Mouse (Mus musculus) liver (tissue): ENCODE measurements at regions not wholly inside any gene's neighbourhood (a gene's known extent, or its start where the extent isn't known, plus 50 kb on each side); places are given as distances from the start of the nearest gene placed in this dataset.
A peak's percentile ranks its signal among the peaks of the same experiment; 100 is the strongest.

ENCODE experiments used
- DNase-seq: peaks from one replicate; pipeline ENCODE4 v3.0.0-alpha.2; 2020; ENCODE audit warnings: mixed read lengths

DNA sequence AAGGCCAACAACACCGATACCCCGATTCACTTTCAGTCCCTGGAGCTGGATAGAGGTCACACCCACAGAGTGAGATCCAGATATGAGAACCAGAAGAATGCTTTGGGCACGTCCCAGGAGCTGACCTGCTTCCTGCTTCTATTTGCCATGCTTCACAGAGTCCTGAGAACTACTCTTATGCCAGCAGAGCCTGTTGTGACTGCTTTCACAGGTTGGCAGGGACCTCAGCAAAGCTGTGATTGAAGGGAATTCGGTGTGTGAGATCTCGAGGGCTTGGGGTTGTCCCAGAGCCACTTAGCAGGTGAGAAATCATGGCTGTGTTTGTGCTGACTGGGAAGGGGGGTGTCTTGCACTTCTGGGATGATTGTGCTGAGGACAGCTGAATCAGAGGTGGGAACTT lies 197.5 kb upstream of the Kif2a start:
- DNase-seq: no peak

DNA sequence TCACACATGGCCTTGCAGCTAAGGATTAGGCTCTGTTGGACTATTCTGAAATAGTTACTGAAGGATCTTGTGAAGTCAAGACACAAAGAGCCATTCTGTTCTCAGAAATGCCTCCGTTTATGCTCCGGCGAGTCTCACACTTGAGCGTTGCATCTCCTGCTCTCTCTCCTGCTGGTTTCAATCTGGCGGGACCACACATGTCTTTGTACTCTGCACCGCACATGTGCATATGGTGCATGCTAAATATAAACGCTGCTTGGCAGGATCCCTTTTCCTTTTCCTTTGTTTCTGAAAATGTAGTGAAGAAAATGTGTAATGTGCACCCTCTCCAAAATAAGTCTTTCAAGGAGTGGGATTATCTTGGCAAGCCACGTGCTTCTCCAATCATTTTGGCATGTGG lies 196.4 kb upstream of the Kif2a start:
- no peak for DNase-seq

DNA sequence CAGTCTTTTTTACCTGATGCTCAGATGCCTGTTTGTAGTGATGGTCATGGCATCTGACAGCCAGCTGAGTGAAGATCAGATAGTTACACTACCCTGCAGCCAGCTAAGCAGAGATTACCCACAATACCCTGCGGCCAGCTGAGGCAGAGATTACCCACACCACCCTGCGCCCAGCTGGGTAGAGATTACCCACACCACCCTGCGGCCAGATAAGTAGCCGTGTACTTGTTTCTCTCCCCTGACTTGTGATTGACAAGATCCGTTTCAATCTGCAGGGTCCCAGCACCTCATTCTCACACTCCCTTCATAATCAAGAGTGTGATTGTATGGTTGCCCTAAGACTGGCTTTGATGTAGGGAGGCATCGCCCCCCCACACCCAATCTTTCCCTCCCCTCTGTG lies 195.9 kb upstream of the Kif2a start:
- DNase-seq: no peak

DNA sequence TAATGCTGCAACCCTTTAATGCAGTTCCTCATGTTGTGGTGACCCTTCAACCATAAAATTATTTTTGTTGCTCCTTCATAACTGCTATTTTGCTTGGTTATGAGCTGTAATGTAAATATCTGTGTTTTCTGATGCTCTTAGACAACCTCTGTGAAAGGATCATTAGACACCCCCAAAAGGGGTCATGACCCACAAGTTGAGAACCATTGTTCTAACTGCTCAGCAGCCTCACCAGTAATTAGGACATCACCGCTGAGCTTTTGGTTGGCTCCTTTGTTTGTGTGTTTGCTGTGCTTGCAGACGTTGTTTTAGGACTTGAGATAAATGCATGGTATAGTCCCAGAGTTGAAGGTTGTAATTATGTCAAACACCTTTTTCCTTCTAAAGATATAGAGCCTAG lies 191.4 kb upstream of the Kif2a start:
- no peak for DNase-seq

DNA sequence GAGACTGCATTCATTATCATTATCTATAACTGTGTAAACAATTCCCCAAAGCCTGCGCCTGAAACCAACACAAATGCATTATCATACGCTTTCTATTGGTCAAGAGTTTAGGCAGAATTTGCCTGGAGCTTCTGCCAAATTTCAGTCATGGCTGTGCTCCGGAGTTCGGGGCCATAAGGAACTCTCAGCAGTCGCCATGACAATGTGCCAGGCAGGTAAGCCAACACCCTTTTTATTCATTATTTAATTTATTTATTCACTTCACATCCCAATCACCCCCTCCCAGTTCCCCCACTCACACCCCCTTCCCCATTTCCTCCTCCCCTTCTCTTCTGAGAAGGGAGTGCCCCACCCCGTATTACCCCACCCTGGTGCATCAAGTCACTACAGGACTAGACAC lies 188.8 kb upstream of the Kif2a start:
- DNase-seq: no peak

DNA sequence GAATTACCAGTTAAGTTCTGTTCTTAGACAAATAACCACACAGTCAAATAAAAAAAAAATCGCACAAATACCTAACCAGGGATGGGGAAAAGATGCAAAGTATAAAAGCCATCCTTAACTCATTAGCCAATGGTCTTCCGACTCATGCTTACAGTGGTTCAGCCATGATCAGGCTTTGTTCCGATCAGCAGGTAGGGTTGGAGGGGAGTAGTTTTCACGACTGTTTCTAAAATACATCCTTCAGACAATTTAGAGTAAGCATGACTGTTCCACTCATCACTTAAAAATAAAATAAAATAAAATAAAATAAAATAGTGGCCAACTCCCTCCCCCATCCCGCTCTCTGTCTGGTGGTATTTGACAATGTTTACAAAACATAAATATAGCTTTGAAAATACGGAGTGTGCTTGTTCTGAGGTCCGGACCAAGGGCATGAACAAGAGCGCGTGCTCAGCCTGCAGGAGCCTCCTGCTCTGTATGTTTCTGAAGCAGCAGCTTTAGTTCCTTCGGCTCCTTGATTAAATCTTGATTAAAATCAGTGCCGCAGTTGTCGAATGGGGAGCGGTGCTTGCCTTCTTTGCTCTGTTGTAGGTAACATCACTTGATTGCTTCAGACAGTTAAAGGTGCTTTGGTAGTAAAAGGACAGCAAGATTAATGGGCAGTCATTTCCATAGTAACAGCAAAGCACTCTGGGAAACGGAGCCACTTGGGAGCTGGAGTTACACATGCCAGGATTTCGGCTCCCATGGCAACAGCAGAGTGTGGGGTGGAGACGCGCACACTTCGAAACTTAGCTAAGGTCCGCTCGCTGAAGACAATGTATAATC lies 185.6 kb upstream of the Kif2a start:
- DNase-seq: peak; percentile 5

DNA sequence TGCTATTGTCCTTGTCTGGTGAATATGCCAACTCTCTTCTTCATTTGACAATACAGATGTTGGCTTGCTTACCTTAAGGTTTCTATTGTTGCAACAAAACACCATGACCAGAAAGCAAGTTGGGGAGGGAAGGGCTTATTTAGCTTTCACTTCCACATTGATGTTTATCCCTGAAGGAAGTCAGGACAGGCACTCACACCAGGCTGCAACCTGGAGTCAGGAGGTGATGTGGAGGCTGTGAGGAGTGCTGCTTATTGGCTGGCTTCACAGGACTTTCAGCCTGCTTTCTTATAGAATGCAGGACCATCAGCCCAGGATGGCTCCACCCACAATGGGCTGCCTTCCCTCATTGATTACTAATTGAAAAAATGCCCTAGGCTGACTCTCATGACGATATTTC lies 177.9 kb upstream of the Kif2a start:
- no peak for DNase-seq

DNA sequence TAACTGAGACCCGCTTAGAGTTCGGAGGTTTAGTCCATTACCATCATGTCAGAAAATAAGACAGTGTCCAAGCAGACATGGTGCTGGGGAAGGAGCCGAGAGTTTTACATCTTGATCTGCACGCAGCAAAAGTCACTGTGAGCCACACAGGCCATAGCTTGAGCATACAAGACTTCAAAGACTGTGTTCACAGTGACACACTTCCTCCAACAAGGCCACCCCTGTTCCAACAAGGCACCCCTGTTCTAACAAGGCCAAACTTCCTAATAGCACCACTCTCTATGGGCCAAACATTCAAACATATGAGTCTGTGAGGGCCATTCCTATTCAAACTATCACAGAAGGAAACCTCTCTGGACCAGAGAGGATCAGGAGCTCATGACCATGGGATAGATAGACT lies 171.5 kb upstream of the Kif2a start:
- no peak for DNase-seq

DNA sequence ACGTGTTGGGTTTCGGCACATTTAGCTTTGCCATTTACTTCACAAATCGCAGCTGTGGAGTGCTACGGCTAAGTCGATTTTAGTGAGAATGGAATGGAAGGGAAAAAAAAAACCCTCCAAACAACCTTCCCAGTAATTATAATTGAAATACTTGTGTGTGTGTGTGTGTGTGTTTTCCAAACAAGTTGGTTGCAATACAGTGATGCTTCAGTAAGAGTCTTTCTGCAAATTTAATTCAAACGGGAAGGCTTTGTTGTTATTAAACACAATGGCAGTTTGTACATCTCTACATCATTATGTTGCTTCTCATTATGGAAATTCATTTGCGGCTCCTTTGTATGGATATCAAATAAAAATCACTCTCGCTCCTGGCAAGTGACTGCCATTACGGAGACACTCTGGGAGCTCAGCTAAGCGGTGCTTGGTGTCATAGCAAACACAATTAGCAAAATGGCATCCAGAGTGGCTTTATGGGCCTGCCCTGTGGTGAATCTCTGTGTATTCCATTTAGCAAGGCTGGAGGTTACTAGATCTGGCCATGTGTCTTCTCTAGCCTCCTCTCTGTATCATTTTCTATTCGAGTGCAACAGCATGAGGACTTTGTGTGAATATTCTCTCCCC lies 165.4 kb upstream of the Kif2a start:
- no peak for DNase-seq

DNA sequence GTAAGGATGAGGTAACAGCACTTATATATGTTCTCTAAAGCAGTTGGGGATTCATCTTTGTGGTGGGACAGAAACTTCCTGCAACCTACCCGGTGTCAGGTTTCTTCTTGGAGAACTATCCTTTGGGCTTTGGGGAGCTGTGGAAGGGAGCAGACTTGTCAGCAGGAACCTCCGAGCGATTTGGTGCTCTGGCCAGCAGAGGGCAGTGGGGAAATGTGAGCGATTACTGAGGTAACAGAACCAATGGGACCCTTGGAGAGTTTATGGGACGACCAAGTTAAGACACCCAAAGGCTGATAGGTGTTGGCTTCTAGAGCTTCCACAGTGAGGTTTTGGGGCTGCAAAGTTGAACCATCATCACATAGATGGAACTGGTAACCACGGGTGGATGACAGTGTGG lies 160.6 kb upstream of the Kif2a start:
- DNase-seq: peak; percentile 43

DNA sequence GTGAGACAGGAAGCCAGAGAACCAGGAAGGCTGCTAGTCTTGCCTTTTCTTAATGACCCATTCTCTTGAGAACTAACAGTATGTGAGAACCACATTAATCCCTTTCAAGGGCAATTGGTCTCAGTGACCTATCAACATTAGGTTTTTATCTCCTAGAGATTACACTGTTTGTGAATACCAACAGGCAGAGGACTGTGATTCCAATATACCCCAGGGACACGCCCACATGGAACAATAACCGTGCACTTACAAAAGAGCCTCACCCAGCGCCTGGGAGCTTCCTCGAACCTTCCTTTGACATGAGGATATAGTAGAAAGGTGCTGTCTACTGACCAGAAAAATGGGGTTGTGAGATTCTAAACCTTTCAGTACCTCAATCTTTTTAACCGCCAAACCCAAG lies 157.6 kb upstream of the Kif2a start:
- DNase-seq: no peak

DNA sequence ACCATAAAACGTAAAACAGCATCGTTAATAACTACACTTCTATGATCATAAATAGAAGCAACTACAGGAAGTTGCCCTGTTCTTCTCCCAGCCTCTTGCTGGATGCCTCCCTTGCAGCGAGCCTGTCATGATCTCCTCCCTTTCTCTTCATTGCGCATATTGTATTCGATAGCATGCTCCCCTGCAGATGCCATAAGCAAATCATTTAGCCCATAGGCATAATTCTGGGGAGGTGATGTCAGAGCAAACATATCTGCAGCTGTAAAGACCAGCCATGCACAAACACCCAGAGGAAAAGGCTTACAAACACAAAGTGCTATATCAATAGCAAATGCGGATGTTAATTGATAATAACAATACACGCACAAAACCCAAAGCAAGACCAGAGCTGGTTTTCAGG lies 155.7 kb upstream of the Kif2a start:
- no peak for DNase-seq

DNA sequence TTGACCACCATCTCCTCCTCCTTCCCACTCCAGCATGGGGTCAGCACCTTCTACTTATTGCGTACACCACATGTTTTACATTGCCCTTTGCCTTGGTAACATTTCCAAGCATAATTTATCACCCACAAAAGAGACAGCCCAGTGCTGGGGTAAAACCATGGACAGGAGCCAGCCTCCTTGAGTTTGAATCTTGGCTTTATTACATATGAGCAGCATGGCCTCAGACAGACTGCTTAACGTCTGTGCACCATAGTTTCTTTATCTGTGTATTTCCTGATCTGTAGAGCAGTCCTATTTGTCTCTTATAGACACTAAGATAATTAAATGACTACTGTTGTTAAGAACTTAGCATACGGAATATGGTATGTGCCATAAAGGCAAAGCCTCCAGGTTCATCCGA lies 154.0 kb upstream of the Kif2a start:
- DNase-seq: no peak

DNA sequence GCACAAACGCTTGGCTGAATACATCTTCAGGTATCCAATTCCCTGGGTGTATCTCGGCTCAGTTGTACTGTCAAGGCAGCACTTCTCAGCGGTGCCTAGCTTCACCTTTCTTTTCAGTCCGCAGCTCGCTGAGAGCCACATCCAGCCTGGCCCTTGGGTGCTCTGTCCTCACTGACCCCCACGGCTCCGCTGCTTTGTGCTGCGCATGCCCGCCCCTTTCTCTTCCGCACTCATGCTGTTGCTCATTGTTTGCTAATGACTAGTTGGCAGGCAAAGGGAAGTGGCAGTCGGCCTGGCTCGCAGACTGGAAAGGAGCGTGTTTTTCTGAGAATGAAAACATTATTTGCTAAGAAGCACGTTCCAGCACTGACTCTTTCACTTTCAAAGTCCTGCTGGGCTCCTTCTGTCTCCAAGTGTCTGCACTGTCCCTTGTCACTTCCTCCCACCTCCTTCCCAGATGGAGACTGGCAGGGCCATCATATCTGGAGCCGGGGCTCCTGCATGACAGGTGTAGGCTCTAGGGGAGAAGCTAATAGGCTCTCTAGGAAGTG lies 146.7 kb upstream of the Kif2a start:
- DNase-seq: peak; percentile 25

DNA sequence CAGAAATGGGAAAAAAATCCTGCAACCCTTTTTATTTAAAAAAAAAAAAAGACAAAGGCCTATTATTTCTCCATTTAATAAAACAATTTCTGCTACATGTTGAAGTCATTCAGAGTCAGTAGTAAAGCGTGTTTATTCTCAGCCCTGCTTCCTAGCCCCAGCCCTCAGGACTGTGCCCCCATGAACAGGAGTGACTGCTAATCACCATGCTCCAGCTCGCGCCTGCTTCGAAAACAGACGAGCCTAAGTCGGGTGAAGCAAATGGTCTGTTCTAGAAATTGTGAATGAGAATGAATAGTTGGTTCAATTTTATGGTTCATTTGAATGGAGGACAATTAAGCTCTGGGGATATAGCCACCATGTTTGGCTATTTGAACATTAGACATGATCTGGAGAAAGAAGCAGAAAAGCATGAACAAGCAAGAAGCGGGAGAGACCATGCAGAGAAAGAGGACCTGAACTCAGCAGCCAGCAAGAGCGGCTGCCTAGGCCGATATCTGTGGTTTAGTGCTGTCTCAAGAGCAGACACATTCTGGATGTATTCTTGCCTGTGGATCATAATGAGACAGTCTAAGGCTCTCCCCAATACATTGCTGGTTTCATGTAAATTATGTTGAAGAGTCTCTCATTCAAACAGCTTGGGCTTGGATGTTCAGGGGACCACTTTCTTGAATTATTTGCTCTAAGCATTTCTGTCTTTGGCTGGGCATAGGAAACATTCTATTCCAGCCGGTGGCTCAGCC lies 146.1 kb upstream of the Kif2a start:
- DNase-seq: no peak

DNA sequence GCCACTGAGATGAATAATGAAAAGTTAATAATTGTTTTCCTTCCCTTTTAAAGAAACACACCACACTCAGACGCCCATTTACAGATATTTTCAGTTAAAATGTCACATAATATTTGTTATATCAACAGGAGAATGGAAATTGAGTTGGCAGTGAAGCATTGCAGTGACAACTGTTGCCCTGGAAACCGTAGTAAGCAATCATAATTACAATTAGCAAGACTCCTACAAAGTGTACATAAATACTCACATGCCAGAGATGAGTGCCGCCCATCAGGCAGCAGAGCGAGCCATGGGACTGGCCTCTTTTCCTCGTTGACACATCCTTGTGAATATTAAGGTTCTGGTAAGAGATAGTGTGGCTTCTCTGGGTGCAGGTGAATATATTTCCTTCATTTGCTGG lies 129.6 kb upstream of the Kif2a start:
- no peak for DNase-seq

DNA sequence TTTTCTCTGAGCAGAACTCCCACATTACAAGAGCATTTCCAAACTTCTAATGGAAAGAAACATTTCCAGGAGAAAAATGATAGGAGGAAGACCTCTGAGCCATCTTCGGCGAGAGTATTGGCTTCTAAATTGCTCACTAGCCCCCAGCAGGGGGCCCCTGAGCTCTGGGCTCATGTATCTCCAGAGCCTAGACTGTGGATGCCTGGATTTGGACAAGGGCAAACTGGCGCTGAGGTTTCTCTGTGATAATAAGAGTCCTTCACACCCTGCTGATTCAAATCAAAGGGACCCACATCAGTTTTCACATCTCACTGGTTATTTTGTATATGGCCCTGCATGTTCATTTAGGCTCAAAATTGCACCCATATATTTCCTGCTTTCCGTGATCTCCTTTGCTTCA lies 119.3 kb upstream of the Kif2a start:
- no peak for DNase-seq

DNA sequence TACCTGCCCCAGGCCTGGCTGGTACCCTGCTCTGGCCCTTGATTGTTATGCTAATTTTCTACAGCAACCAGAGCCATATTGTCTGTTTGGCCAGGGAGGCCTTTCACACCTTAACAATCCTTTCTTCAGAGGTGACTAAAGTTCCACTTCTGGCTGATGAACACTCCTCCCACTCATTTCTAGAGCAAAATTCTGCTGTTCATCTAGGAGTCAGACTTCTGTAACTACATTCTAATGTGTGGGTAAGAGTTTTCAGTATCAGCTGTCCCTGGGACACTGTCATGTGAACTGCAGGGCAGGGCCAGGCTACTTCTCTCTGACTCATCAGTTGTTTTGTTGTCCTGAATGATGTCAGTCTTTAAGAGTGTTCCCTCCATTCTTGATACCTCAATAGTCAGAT lies 112.2 kb upstream of the Kif2a start:
- no peak for DNase-seq

DNA sequence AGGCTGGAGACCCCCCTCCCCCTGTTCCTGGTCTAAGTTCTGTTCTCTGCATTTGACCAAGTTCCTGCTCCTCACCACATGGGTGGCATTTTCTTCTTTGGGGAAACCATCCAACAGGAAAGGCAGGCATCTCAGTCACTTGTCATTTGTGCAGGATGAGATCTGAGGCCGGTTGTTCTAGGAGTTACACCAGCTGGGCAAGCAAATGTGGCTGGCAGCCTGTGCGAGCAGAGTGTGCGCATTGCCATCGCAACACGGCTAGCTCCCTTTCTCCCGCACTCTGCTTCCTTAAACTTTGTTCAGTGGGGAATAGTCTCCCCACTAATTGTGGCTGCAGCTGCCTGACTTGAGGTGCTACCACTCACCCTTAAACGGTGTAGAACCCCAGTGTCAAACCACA lies 104.7 kb upstream of the Kif2a start:
- DNase-seq: no peak

DNA sequence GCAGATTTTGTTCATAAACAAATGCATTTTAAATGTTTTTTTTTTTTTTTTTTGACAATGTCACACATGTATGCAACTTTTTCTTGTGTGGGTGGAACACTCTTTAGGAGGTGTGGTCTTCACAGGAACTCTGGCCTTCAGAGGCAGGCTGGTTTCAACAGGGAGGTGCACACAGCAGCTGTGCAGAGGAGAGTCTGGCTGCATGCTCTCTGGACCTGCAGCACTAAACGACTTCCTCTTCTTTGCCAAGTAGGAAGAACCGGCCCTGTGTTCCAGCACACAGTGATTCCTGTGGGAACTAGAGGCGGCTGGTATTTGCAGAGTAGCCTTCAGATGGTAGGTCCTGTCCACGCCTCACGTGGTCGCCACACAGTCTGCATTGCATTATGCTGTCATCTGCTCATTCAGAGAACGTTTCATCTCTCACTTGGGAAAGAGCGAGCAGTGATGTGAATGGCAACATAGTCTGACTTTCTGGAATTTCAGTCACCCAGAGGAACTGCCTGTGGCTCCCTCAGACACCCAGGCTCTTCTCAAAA lies 102.3 kb upstream of the Kif2a start:
- DNase-seq: no peak

DNA sequence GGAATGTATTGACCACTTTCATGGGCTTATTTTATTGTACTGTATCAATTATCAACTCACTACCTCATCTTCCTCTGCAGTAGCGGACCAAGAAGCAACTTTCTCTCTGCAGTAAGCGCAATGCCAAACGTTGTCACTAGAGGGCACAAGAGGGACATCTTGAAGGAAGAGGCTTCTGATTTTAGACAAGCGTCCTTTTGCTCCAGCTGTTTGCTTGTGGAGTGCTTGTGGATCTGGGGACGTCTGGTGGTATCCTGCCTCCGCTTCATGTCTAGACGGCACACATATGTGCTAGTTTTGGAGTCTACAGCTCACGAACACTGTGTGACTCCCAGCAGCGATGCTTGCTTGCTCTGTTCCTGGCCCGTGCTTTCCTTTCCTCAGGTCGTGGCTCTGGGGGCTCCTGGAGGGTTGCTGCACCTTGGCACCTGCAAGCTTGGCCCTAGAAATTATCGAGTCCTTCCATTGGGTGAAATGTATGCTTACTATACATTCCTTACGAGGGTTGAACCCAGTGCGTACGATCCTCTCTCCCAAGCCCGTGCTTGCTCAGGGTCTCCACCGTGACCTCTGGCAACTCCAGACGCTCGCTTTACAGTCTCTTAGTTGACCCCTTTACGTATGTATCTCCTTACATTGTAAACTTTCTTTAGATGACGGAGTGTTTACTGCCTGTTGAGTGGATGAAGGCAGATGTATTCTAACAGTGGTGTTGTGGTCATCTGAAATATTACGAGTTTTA lies 92.2 kb upstream of the Kif2a start:
- peak; percentile 84 for DNase-seq

DNA sequence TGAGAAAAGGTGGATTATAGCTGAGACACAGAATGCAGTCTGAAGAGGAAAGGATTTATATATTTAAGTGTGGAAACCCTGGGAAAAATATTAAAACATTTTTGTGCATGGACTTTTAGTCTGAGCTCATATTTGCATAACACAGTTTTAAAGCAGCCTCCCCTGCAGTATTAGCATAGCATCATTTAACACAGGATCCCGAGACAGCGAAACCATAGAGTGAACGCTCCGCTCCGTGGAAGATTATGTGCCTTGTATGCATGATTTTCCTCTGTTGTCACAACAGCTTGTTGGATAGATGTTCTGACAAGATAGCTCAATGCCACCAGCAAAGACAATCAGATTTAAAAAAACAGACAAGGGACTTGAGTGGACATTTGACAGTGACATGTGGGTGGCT lies 86.1 kb upstream of the Kif2a start:
- DNase-seq: no peak

DNA sequence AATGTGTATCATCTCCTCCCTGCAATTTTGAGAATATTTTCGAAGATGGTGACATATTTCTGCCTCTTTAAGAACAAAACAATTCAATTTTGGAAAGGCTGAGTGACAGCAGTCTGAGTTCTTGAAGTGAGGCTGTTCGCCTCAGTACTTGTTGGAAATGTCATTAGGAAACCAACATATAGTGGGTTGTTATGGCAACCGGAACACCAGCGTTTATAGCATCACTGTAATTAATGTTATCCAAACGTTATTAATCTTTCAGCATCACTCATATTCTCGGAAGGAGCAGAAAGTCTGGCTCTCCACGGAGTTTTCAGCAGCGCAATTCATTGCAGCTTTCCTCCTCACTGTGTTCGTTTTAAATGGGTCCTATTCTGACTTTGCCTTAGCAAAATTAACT lies 85.6 kb upstream of the Kif2a start:
- DNase-seq: no peak
